Mouse (Mus musculus) midbrain, embryonic 12.5 days (tissue): ENCODE results near the gene Tex13c2. TPM values are rescaled to one million over a fixed set of nuclear protein-coding genes. Genes with fewer than 3 reads are reported as not detected.
A peak's percentile ranks its signal among the peaks of the same experiment; 100 is the strongest.

Experiments used
- ATAC-seq: fragments of 200-750 bp; cut with Nextera tagmentation; 2 replicates; pipeline ENCODE4 v1.8.0; 2017; ENCODE audit warnings: low read depth, moderate TSS enrichment, moderate library complexity; ENCODE audit not compliant: low FRiP score
- H3K27ac ChIP-seq: fragments of 300-500 bp; sonication (generic); replicated peaks from 2 replicates; pipeline ENCODE4 v1.5.1; 2016; ENCODE audit warnings: mild to moderate bottlenecking
- H3K27me3 ChIP-seq: fragments of 300-500 bp; sonication (generic); 2 replicates; pipeline ENCODE4 v1.6.1; 2016; ENCODE audit warnings: mild to moderate bottlenecking
- H3K36me3 ChIP-seq: fragments of 300-500 bp; sonication (generic); 2 replicates; pipeline ENCODE4 v1.6.1; 2016
- H3K4me1 ChIP-seq: fragments of 300-500 bp; sonication (generic); 2 replicates; pipeline ENCODE4 v1.6.1; 2016
- H3K4me2 ChIP-seq: fragments of 300-500 bp; sonication (generic); replicated peaks from 2 replicates; pipeline ENCODE4 v1.6.1; 2016; ENCODE audit warnings: mild to moderate bottlenecking, moderate library complexity
- H3K4me3 ChIP-seq: fragments of 300-500 bp; sonication (generic); 2 replicates; pipeline ENCODE4 v1.5.1; 2016; ENCODE audit warnings: mild to moderate bottlenecking
- H3K9ac ChIP-seq: fragments of 300-500 bp; sonication (generic); replicated peaks from 2 replicates; pipeline ENCODE4 v1.6.1; 2016; ENCODE audit warnings: mild to moderate bottlenecking, moderate library complexity
- H3K9me3 ChIP-seq: fragments of 300-500 bp; sonication (generic); 2 replicates; pipeline ENCODE4 v1.6.1; 2016; ENCODE audit warnings: mild to moderate bottlenecking
- WGBS: fragments of 180-500 bp; shearing (Covaris S2); methylation state at CpG from one replicate; pipeline ENCODE4 v1.1.7; 2016; 5-methylcytosine and 5-hydroxymethylcytosine counted together
- polyA plus RNA-seq: library from polyadenylated mRNA; unstranded; fragments of >200 nt; fragmentation: Nextera tagmentation; extraction: Ambion mirVana; gene quantifications from 2 replicates; pipeline ENCODE4 v1.2.1, GENCODE M21; 2016

Tex13c2 gene
- polyA plus RNA-seq, 1 experiment from 2014 or later: not detected

GRCm38 (mm10) chrX:42540756-42541053, 51.2 kb downstream of the Tex13c2 start:
- H3K9ac ChIP-seq: no peak overlapping the region
- no peaks in the 10 kb centered on the region for H3K36me3 ChIP-seq
- WGBS: 33% methylated on average over 5 of the region's 5 CpGs
- peak overlapping the region; percentile 23; the same call in 1 of the 2 replicates for H3K4me2 ChIP-seq
- H3K4me1 ChIP-seq: 0 out of 2 replicates have a peak, but pooled peaks cover 3% of the 10 kb centered on the region
- H3K4me3 ChIP-seq: no peak overlapping the region
- H3K9me3 ChIP-seq: no peaks in the 10 kb centered on the region
- peak; percentile 32 for ATAC-seq
- H3K27ac ChIP-seq: no peak overlapping the region
- no peaks in the 10 kb centered on the region for H3K27me3 ChIP-seq

Other genes starting within 250 kb of the Tex13c2 start
- gene Sh2d1a, start 12.8 kb downstream of the Tex13c2 start, polyA plus RNA-seq: 1.5 and 1.6 TPM in 2 replicates